Mouse (Mus musculus) 416B (cell line): ENCODE measurements around the gene Ankrd33b.

Source experiments
- DNase-seq: peaks from one replicate; pipeline ENCODE4 v3.0.0; 2011; ENCODE audit warnings: low read depth

The Ankrd33b gene

DNA sequence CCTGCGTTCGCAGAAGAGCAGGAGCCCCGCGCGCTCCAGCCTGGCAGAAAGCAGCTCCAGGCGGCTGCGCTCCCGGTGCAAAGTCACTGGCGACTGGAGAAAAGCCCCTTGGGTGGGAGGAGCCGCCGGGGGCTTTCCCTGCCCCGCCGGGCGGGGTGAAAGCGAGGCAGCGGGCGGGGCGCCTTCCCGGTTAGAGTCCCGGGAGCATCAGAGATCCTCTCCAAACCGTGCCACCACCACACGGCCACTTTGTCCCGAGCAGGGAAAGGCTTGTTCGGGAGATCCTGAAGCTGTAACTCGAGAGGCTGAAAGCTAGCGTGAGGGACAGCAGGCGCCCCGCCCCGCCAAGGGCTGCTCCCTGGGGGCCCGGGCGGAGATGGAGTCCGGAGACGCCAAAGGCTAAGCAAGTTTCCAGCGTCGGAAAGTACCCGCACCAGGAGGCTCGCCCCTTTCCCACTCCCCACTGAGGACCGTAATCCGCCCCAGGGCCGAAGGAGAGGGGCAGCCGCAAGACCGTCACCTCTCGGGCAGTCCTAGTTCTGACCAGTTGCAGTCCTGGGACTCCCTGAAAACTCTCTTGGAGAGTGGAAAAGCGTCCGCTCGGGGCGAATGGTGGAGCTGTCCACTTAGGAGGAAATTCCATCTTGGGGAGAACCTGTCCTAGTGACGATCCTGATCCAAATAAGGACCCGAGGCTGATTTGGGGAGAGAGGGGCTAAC is at the start of gene Ankrd33b:
Gene Ankrd33b, minus strand, starts transcription at position 246 of the 720 bp plus-strand sequence.
- no peak for DNase-seq

- no peak for DNase-seq
Observed at GRCm38 (mm10) chr15:31415181-31415580, 47.7 kb upstream of the Ankrd33b start.

- DNase-seq = no peak
Observed at GRCm38 (mm10) chr15:31414179-31414898, 46.8 kb upstream of the Ankrd33b start.

DNA sequence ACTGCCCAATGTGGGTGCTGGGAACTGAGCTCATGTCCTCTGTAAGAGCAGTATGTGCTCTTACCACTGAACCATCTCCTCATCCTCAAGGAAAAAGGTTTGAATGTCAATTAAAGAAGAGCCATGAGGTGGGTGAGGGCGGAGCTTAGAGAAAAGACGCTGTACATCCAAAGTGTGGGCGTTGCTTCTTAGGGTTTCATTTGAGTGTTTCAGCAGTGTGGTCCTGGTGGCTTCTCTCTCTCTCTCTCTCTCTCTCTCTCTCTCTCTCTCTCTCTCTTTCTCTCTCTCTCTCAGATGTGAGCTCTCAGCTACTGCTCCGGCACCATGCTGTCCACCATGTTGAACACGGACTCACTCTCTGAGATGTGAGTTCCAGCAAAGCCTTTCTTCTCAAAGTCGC is 46.1 kb upstream of the Ankrd33b start:
- no peak for DNase-seq

GRCm38 (mm10) chr15:31412933-31413332 is 45.4 kb upstream of the Ankrd33b start:
- no peak for DNase-seq

DNA sequence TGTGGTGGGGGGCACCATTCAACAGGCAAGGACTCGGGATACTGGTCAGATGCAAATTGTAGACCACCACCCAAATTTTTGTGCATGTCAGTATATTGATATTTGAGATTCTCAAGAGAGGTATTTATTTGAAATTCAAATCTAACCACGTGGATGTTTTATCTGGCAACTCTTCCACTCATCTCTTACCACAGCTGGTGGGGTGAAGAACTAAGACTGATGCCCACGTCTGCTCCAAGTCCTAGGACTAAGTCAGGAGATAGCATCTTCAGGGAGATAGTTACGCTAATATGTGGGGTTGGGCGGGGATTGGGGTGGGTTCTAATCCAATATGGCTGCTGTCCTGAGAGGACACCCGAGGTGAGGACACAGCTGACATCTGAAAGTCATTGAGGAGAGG is 44.9 kb upstream of the Ankrd33b start:
- DNase-seq = no peak

DNA sequence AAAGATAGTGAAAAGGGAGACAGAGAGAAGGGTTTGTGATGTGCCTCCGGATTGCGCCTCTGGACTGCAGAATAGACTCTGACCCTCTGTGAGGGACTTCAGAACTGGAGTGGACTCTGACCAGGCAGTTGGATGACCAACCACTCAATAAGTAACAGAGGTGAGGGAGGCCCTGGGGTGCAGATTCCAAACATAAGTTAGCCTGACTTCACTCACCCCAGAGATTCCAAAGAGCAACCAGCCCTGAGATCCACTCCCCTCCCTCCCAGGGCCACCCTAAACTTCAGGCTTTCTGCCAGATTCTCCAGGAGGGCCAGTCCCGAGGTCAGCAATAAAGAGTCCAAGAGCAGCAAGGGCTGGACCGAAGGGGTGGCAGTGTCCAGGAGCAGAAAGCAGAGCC is 40.0 kb upstream of the Ankrd33b start:
- no peak for DNase-seq

- no peak for DNase-seq
Observed at GRCm38 (mm10) chr15:31406881-31407280, 39.4 kb upstream of the Ankrd33b start.

- no peak for DNase-seq
Observed at GRCm38 (mm10) chr15:31404346-31404745, 36.8 kb upstream of the Ankrd33b start.

DNA sequence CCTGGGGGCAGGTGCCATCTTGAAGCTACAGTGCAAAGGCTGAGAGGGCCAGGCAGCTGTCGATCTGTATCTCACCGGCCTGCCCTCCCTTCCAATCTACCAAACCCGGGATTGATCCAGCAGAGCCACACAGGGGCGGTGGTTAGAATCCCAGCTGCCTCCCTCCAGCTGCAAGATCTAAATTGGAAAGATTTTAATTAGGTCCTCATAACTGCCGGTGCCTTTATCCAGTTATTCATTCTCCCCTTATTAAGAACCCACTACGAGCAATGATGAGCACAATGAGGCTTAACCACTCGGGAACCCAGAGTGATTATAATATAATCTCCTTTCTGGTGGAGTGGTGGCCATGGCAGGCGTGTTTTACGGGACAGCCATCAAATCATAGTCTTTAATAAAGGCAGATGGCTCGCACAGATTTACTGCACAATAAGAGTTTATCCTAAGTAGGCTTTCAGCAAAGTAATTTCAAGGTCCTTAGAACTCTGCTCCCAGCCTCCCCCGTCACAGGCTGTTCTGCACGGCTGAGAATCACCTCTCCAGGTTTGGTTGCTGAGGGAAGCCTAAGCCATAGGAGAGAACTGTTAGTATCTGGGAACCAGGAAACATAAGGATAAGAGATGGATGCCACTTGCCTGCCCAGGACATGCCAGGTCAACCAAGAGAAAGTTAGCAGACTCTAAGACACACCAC is 34.8 kb upstream of the Ankrd33b start:
- no peak for DNase-seq

GRCm38 (mm10) chr15:31400974-31401373 is 33.4 kb upstream of the Ankrd33b start:
- peak; percentile 35 for DNase-seq

DNA sequence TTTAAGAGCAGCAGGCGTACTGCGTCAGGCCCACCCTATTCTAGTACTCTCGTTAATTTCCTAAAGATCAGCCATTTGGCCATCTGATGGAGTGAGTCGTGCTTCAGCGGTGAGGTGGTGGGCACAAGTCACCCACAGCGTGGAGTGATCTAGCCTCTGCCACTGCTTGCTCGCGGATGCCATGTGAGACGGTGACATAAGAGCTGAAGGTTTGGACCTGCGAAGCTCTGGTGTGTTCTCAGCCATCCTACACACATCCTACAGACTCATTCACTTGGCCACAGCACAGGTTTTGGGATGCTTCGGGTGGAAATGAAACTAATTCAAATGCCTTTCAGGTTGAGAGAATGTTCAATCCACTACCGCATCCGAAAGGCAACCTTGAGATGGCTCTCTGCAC is 31.2 kb upstream of the Ankrd33b start:
- DNase-seq = no peak

DNA sequence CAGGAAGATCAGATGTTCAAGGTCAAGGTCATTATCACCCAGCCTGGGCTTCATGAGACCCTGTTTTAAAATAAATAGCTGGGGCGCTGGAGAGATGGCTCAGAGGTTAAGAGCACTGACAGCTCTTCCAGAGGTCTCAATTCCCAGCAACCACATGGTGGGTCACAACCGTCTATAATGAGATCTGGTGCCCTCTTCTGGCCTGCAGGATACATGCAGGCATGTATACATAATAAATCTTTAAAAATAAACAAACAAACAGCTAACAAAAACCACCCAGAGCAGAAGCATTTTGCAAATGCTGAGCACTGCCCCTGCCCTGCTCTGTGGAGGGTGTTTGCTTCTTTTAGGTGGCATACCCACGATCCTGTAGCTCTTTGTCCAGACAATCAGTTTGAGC is 29.9 kb upstream of the Ankrd33b start:
- DNase-seq = no peak

GRCm38 (mm10) chr15:31396755-31397154 is 29.2 kb upstream of the Ankrd33b start:
- no peak for DNase-seq

DNA sequence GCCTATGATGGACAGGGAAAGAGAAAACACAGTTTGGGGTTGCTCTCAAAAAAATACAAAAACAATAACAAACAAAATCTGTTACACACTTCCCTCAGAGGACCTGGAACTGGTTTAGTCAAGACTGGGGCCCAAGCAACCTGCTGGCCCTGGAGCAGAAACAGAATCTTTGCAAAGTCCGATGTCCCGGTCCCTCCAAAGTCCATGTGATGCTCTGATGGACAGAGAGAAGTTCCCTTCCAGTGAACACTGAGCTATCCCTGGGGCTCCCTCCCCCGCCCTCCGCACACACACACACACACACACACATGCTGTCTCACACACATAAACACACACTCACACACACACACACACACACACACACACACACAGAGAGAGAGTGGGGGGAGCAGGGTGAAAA is 28.5 kb upstream of the Ankrd33b start:
- DNase-seq = no peak

GRCm38 (mm10) chr15:31393402-31393801 is 25.9 kb upstream of the Ankrd33b start:
- no peak for DNase-seq

- DNase-seq = no peak
Observed at GRCm38 (mm10) chr15:31392705-31393104, 25.2 kb upstream of the Ankrd33b start.

GRCm38 (mm10) chr15:31392135-31392534 is 24.6 kb upstream of the Ankrd33b start:
- no peak for DNase-seq

- no peak for DNase-seq
Observed at GRCm38 (mm10) chr15:31381936-31382468, 14.5 kb upstream of the Ankrd33b start.

- no peak for DNase-seq
Observed at GRCm38 (mm10) chr15:31379471-31379870, 11.9 kb upstream of the Ankrd33b start.

DNA sequence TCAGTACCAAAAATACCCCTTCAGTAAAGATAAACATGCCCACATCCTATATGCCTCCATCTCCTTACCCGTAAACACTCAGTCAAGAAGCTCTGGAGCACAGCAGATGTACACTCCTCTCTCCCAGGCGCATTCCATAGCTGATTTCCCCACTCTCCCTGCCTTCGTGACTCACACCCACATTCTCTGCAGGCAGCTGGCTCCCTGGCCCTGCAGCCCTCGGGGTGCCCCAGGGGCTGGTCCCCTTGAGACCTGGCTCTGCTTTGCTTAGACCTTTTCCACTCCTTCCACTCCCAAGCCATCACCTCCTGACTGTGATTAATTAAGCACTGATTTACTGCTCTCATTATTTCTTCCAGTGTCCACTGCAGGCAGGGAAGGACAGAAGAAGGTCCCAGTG is 7.7 kb upstream of the Ankrd33b start:
- no peak for DNase-seq

DNA sequence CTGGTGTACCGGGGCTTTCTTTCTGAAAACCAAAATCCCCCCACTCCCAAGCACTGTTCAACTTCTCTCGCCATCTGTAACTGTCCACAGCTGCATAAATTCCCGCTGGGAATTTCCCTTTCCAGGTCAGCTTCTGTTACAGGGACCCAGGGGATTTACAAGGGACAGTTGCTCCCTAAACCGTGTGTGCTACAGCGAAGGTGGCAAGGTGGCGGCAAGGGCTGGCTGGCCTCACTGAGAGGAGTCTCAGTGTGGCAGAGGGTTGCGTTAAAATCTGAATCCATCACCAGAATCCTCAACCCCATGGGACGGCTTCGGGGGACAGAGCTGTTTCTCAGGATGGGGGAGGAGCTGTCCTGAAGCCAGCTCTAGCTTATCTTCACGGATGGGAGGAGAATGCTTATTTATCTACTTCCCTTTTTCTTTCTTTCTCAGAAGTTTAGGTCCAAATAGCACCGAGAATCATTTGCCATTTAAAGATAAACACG is 1.6 kb upstream of the Ankrd33b start:
- no peak for DNase-seq

DNA sequence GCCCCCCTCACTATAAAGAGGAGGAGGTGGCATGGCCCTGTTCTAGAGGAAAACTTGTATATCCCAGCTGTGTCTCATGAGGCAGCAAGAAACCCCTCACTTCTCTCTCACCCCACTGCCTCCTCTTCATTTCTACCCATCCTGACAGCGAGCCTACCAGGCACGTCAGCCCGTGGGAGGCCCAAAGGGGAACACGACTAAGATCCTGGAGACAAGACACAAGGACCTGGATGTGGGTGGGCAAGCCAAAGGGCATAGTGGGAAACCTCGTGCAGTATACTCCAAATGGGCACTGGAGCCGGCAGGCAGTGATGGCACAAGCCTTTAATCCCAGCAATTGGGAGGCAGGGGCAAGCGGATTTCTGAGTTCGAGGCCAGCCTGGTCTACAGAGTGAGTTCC is 1.0 kb upstream of the Ankrd33b start:
- DNase-seq = no peak
